25 mouse cellular contexts compared by ENCODE assay signal in the genomic region with DNA sequence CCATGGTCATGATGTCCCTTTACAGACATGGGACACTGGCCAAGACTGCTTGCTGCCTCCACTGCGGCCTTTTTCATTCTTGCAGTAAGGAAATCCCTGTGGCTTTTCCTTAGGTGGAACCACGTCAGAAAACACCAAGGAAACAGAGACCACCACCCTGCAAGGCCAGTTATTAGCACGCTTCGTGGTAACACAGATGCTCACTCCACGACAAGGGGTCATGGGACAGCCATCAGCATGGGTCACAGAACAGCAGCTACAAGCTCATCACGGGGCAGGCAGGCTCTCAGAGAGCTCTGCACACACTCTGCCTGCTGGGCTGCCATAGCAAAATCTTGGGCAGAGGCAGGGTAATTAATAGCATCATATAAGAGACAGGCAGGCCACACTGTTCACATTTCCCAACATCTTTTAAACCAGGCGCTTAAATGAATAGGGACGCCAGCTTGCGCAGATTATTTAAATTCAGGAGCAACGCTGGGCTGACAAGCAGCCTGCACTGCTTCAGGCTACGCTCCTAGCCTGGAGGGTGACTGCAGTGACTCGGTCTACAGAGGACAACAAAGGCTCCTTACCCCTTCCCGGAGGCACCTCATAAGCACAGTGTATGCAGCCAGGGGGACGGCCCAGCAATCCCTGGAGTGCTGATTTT.
DNase-seq lines count a peak whose midpoint lies in the region; ATAC-seq lines count a peak whose summit lies in the region.
"Had no signal": no experiment of that assay in that cellular context is flagged by ENCODE, and none has a peak within 500 bp of the region (broad histone marks: within the 10 kb centered on the region; RNA-seq: fewer than 3 reads in every experiment).

No protein-coding gene starts in this region.

- 0 out of 2 replicates have a peak, but pooled peaks have one; percentile 42 for ATAC-seq in forebrain, embryonic 14.5 days
- no peak for ATAC-seq in forebrain, embryonic 12.5 days (ENCODE audit: low FRiP score)
- ATAC-seq in hindbrain, embryonic 13.5 days (ENCODE audit: low FRiP score): no peak
- ATAC-seq in hindbrain, embryonic 11.5 days (ENCODE audit: low FRiP score): no peak
- ATAC-seq: CD4-positive, CD25-positive, alpha-beta regulatory T cell, adult 4 months; intestine, postnatal 0 days had no signal

- H3K9ac ChIP-seq in forebrain, embryonic 14.5 days (ENCODE audit: low read length): no peak overlapping the region
- H3K9ac ChIP-seq in forebrain, embryonic 12.5 days: no peak overlapping the region
- no peak overlapping the region for H3K9ac ChIP-seq in hindbrain, embryonic 13.5 days
- no peak overlapping the region for H3K9ac ChIP-seq in hindbrain, embryonic 11.5 days (ENCODE audit: low read depth, low read length)
- H3K9ac ChIP-seq: embryonic facial prominence, embryonic 15.5 days; limb, embryonic 13.5 days; liver, embryonic 13.5 days; lung, embryonic 14.5 days; neural tube, embryonic 12.5 days had no signal

- H3K9me3 ChIP-seq in forebrain, embryonic 14.5 days (replicated peaks; ENCODE audit: control insufficient read depth, low read length): 0 out of 2 replicates have a peak, but pooled peaks cover under 1% of the 10 kb centered on the region
- H3K9me3 ChIP-seq in forebrain, embryonic 12.5 days: peaks cover under 1% of the 10 kb centered on the region; the same call in 1 of the 2 replicates
- peaks cover under 1% of the 10 kb centered on the region for H3K9me3 ChIP-seq in hindbrain, embryonic 13.5 days
- H3K9me3 ChIP-seq in hindbrain, embryonic 11.5 days (ENCODE audit: control insufficient read depth, low read length): no peaks in the 10 kb centered on the region; the same call in 1 of the 2 replicates
- H3K9me3 ChIP-seq: embryonic facial prominence, embryonic 15.5 days had no signal

- H3K4me3 ChIP-seq in forebrain, embryonic 14.5 days (ENCODE audit: low read depth, low read length): no peak overlapping the region
- no peak overlapping the region for H3K4me3 ChIP-seq in forebrain, embryonic 12.5 days (replicated peaks)
- no peak overlapping the region for H3K4me3 ChIP-seq in hindbrain, embryonic 13.5 days
- no peak overlapping the region for H3K4me3 ChIP-seq in hindbrain, embryonic 11.5 days (ENCODE audit: low read depth, low read length)
- H3K4me3 ChIP-seq: embryonic facial prominence, embryonic 15.5 days; limb, embryonic 13.5 days; liver, embryonic 13.5 days; neural tube, embryonic 12.5 days had no signal

- no peaks in the 10 kb centered on the region for H3K4me1 ChIP-seq in forebrain, embryonic 14.5 days (ENCODE audit: control insufficient read depth, insufficient read depth, low read length)
- H3K4me1 ChIP-seq in forebrain, embryonic 12.5 days: peaks cover 10% of the 10 kb centered on the region; the same call in 1 of the 2 replicates
- H3K4me1 ChIP-seq in hindbrain, embryonic 13.5 days (replicated peaks): peaks cover 14% of the 10 kb centered on the region; the same call in 1 of the 2 replicates
- 0 out of 2 replicates have a peak, but pooled peaks cover 2% of the 10 kb centered on the region for H3K4me1 ChIP-seq in hindbrain, embryonic 11.5 days (replicated peaks; ENCODE audit: control insufficient read depth, insufficient read depth, low read length)
- H3K4me1 ChIP-seq: limb, embryonic 13.5 days; liver, embryonic 13.5 days; megakaryocyte, embryonic 14.5 days; neural tube, embryonic 12.5 days had no signal

- peak; percentile 25 for DNase-seq in forebrain, embryonic 14.5 days (ENCODE audit: low spot score)
- DNase-seq in hindbrain, embryonic 11.5 days (ENCODE audit: low spot score): no peak
- DNase-seq in urinary bladder, postnatal 4 days (ENCODE audit: low spot score in 2 of 2): peak; percentile 9 to 54
- DNase-seq in urinary bladder, postnatal 10 days (ENCODE audit: low spot score): no peak
- DNase-seq in lung, postnatal 10 days: no peak
- DNase-seq in adrenal gland, adult 8-10 months: no peak
- DNase-seq: adrenal gland, postnatal 25 days; cerebellum, adult 9-10 months; gastrocnemius, postnatal 14 days; kidney, postnatal 25 days; layer of hippocampus, postnatal 36 days; liver, embryonic 13.5 days; lung, embryonic 14.5 days; lung, postnatal 36 days; retina, postnatal 1 day; right cerebral cortex, postnatal 25 days; spleen, adult 18-20 months had no signal

- 0 out of 2 replicates have a peak, but pooled peaks cover 2% of the 10 kb centered on the region for H3K36me3 ChIP-seq in forebrain, embryonic 14.5 days (ENCODE audit: control insufficient read depth, insufficient read depth, low read length)
- peaks cover 9% of the 10 kb centered on the region for H3K36me3 ChIP-seq in forebrain, embryonic 12.5 days (replicated peaks)
- H3K36me3 ChIP-seq in hindbrain, embryonic 13.5 days: peaks cover 11% of the 10 kb centered on the region
- H3K36me3 ChIP-seq in hindbrain, embryonic 11.5 days (ENCODE audit: control insufficient read depth, insufficient read depth, low read length): no peaks in the 10 kb centered on the region
- H3K36me3 ChIP-seq: embryonic facial prominence, embryonic 15.5 days; liver, embryonic 13.5 days; neural tube, embryonic 12.5 days had no signal

- 64% methylated on average over 14 of the region's 14 CpGs for WGBS in forebrain, embryonic 14.5 days
- WGBS in forebrain, embryonic 12.5 days: 75% methylated on average over 14 of the region's 14 CpGs
- WGBS in hindbrain, embryonic 13.5 days: 60% methylated on average over 14 of the region's 14 CpGs
- WGBS in hindbrain, embryonic 11.5 days: 77% methylated on average over 14 of the region's 14 CpGs

- H3K27me3 ChIP-seq in forebrain, embryonic 14.5 days (replicated peaks; ENCODE audit: control insufficient read depth, insufficient read depth, low read length): no peaks in the 10 kb centered on the region
- H3K27me3 ChIP-seq in forebrain, embryonic 12.5 days: no peaks in the 10 kb centered on the region
- H3K27me3 ChIP-seq in hindbrain, embryonic 13.5 days: no peaks in the 10 kb centered on the region
- H3K27me3 ChIP-seq in hindbrain, embryonic 11.5 days (ENCODE audit: control insufficient read depth, insufficient read depth, low read length): no peaks in the 10 kb centered on the region
- H3K27me3 ChIP-seq: embryonic facial prominence, embryonic 15.5 days; limb, embryonic 13.5 days; liver, embryonic 13.5 days; megakaryocyte, embryonic 14.5 days; neural tube, embryonic 12.5 days had no signal

- H3K4me2 ChIP-seq in forebrain, embryonic 14.5 days (ENCODE audit: low read length): no peak overlapping the region
- no peak overlapping the region for H3K4me2 ChIP-seq in forebrain, embryonic 12.5 days
- H3K4me2 ChIP-seq in hindbrain, embryonic 13.5 days: no peak overlapping the region
- H3K4me2 ChIP-seq in hindbrain, embryonic 11.5 days (replicated peaks; ENCODE audit: low read depth, low read length): no peak overlapping the region
- H3K4me2 ChIP-seq: embryonic facial prominence, embryonic 15.5 days; limb, embryonic 13.5 days; liver, embryonic 13.5 days; lung, embryonic 14.5 days; neural tube, embryonic 12.5 days had no signal

- H3K27ac ChIP-seq in forebrain, embryonic 14.5 days (ENCODE audit: low read depth, low read length): no peak overlapping the region
- no peak overlapping the region; the same call in 1 of the 2 replicates for H3K27ac ChIP-seq in forebrain, embryonic 12.5 days
- H3K27ac ChIP-seq in hindbrain, embryonic 13.5 days: 0 out of 2 replicates have a peak overlapping the region, but pooled peaks have one; percentile 44
- H3K27ac ChIP-seq in hindbrain, embryonic 11.5 days (ENCODE audit: low read depth, low read length): no peak overlapping the region
- H3K27ac ChIP-seq: embryonic facial prominence, embryonic 15.5 days; limb, embryonic 13.5 days; liver, embryonic 13.5 days; neural tube, embryonic 12.5 days had no signal

Comparison
In these comparisons a context has a peak if more than half of its experiments do, and no peak if none do; other contexts are left out.
1. DNase-seq: peak in forebrain, embryonic 14.5 days (single experiment) and urinary bladder, postnatal 4 days (2 of 2); none in hindbrain, embryonic 11.5 days (single experiment), urinary bladder, postnatal 10 days (single experiment), lung, postnatal 10 days (single experiment) and adrenal gland, adult 8-10 months (single experiment).